Mouse (Mus musculus) embryo, embryonic 10 days (tissue): Measurements from ENCODE around the gene Pdcl2.

Experiments
- DNase-seq: peaks from one replicate; pipeline ENCODE4 v3.0.0-alpha.2; 2015; ENCODE audit warnings: low spot score

Gene Pdcl2

GRCm38 (mm10) chr5:76303745-76304451 lies 27.1 kb downstream of the Pdcl2 start:
- peak; percentile 74 for DNase-seq

GRCm38 (mm10) chr5:76303379-76303744 lies 27.6 kb downstream of the Pdcl2 start:
- no peak for DNase-seq

DNA sequence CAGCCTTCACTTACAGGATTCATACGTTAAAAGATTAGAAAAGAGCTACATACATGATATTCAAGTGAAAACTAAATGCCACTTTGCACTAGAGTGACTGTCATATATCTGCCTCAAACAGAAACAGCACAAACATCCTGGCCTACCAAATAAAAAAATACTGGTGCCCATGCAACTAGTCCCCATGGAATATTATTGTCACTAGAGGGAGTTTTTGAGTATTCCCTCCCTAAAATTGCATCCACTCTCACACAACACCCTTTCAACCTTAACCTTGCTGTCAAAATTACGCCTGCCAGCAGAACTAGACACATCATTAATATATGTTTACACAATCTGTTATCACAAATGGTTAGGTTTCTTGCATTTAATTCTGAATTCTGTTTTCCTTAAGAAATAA lies 28.9 kb downstream of the Pdcl2 start:
- DNase-seq = no peak

DNA sequence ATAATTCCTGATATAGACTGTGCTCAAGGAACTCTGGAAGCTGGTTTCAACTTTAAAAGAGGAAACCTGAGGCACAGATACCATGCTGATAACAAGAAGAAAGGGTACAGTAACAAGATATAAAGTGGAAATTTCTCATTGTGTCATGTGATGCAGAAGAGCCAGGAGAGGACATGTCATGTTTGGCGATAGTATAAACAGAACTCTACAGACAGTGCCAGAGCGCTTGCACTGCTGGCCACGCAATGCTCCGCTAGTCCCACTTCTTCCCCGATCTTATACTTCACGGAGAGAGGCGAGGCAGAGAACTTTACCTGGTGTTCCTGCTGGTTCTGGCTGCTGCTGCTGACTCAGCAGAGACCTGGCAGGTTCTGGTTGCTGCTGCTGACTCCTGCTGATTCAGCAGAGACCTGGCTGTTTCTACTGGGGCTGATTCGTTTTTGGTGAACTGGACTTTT lies 41.7 kb downstream of the Pdcl2 start:
- no peak for DNase-seq

DNA sequence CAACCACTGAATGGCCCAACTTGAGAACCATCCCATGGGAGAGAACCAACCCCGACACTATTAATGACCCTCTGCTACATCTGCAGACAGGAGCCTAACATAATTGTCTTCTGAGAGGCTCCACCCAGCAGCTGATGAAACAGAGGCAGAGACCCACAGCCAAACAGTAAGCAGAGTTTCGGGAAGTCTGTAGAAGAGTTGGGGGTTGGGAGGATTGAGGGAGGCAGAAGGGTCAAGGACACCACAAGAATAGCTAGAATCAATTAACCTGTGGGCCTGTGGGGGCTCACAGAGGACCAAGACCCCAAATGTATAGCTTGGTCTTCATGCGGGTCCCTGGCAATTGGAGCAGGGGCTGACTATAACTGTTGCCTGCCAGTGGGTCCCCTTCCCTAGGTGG lies 42.7 kb downstream of the Pdcl2 start:
- DNase-seq = no peak

GRCm38 (mm10) chr5:76287062-76287461 lies 43.9 kb downstream of the Pdcl2 start:
- no peak for DNase-seq

- no peak for DNase-seq
Observed at GRCm38 (mm10) chr5:76285699-76286098, 45.3 kb downstream of the Pdcl2 start.

DNA sequence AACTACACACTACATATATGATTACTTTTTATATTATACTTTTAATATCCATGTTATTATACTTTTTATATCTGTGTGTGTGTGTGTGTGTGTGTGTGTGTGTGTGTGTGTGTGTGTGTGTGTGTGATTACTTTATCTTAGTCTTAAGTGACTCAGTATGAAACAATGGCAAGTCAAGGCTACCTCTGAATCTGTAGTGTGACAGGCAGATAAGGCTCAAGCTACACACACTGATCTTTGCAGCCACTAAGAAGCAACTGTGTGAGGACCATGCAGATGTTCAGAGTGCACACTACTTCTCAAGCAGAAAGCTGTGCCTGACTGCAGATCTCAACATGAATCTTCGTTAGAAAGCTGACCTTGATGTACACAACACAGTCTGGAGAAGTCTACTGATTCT lies 47.1 kb downstream of the Pdcl2 start:
- DNase-seq = no peak

GRCm38 (mm10) chr5:76274977-76275376 lies 56.0 kb downstream of the Pdcl2 start:
- DNase-seq = no peak
